Mouse (Mus musculus): ENCODE data around the gene Lhx8. TPM values are rescaled to one million over a fixed set of nuclear protein-coding genes. Genes with fewer than 3 reads are reported as not detected.
A peak's percentile ranks its signal among the peaks of the same experiment; 100 is the strongest.

Gene Lhx8
- polyA plus RNA-seq, 1 experiment from 2014 or later = not detected

DNA sequence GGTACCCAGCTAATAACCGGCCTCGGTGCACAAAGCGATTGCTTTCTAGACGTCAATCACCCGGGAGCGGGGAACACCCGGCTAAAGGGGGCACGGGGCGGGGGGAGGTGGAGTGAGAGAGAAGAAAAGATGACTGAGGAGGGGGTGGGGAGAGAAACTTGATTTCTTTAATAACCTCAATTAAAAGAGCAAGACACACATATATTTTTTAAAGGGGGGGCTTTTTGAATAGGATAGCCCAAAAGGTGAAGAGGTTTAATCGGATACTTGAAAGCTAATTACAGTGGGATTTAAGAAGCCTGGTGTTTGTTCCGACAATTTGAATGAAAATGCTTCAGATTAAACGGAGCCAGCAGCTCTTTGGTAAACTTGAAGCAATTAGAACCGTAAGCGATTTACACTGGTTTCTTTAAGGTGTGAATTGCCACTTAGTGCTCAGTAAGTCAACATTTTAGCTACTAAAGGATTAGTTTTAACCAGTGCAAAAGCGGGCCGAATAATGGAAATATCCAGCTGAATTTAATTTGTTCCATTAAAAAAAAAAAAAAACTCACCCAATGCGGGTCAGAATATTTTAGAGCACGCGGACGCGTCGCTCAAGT, 1.6 kb downstream of the Lhx8 start:
- H3K9me3 ChIP-seq (ENCODE audit: control insufficient read depth, low read length) = no peaks in the 10 kb centered on the region
- peaks cover 7% of the 10 kb centered on the region for H3K4me1 ChIP-seq (ENCODE audit: control insufficient read depth, insufficient read depth, low read length)
- peak overlapping the region; percentile 50 for H3K4me2 ChIP-seq (ENCODE audit: low read depth, low read length)
- no peak for ATAC-seq (ENCODE audit: low read depth)
- peak overlapping the region; percentile 33 for H3K4me3 ChIP-seq (ENCODE audit: low read depth, low read length)
- 0 out of 2 replicates have a peak overlapping the region, but pooled peaks have one; percentile 32 for H3K9ac ChIP-seq (replicated peaks; ENCODE audit: low read depth, low read length)
- WGBS = 1% methylated on average over 22 of the region's 22 CpGs
- peaks cover 51% of the 10 kb centered on the region for H3K27me3 ChIP-seq (ENCODE audit: control insufficient read depth, insufficient read depth, low read length)
- H3K27ac ChIP-seq (ENCODE audit: low read depth, low read length) = no peak overlapping the region
- no peaks in the 10 kb centered on the region for H3K36me3 ChIP-seq (ENCODE audit: control insufficient read depth, insufficient read depth, low read length)

DNA sequence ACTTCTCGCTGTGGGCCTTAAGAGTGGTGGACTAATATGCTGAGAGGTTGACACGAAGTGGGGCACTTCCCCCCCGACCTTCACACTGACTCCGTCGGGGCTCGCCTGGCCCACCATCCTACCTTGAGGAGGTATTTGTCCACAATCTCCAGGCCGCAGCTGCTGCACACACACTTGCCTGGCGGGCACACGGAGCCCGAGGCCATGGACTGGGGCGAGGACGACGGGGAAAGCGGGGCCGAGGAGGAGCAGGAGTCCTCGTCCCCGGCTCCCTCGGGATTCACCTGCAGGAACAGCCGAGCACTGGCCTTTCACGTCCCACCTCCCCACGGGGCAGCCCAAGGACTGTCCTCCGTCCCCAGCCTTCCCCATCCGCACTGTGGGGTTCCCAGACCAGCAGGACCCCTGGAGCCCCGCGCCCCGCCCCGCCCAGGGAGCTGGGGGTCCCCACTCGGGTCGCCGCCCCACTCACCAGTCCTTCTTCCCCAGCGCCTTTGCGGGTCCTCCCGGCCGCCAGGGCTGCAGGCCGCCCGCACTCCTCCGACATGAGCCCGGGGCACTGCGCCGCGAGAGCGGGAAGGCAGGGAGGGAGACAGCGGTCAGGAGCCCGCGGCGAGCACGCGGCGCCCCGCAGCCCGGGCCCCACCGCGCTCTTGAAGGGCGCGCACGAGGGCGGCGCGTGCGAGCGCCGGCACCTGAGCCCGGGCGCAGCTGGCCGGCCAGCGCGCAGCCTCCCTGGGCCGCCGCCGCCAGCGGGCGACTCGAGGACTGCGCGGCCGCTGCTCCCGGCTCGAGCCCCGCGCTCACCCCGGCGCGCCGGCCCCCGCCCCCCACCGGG, 2.4 kb downstream of the Lhx8 start:
- WGBS = under 1% methylated on average over 71 of the region's 86 CpGs
- peaks cover 7% of the 10 kb centered on the region for H3K4me1 ChIP-seq (ENCODE audit: control insufficient read depth, insufficient read depth, low read length)
- ATAC-seq (ENCODE audit: low read depth) = peak; percentile 88
- H3K27ac ChIP-seq (ENCODE audit: low read depth, low read length) = no peak overlapping the region
- H3K9ac ChIP-seq (replicated peaks; ENCODE audit: low read depth, low read length) = peak overlapping the region; percentile 32; the same call in 1 of the 2 replicates
- H3K36me3 ChIP-seq (ENCODE audit: control insufficient read depth, insufficient read depth, low read length) = no peaks in the 10 kb centered on the region
- peak overlapping the region; percentile 33 for H3K4me3 ChIP-seq (ENCODE audit: low read depth, low read length)
- H3K27me3 ChIP-seq (ENCODE audit: control insufficient read depth, insufficient read depth, low read length) = peaks cover 48% of the 10 kb centered on the region
- H3K9me3 ChIP-seq (ENCODE audit: control insufficient read depth, low read length) = no peaks in the 10 kb centered on the region
- H3K4me2 ChIP-seq (ENCODE audit: low read depth, low read length) = peak overlapping the region; percentile 50

DNA sequence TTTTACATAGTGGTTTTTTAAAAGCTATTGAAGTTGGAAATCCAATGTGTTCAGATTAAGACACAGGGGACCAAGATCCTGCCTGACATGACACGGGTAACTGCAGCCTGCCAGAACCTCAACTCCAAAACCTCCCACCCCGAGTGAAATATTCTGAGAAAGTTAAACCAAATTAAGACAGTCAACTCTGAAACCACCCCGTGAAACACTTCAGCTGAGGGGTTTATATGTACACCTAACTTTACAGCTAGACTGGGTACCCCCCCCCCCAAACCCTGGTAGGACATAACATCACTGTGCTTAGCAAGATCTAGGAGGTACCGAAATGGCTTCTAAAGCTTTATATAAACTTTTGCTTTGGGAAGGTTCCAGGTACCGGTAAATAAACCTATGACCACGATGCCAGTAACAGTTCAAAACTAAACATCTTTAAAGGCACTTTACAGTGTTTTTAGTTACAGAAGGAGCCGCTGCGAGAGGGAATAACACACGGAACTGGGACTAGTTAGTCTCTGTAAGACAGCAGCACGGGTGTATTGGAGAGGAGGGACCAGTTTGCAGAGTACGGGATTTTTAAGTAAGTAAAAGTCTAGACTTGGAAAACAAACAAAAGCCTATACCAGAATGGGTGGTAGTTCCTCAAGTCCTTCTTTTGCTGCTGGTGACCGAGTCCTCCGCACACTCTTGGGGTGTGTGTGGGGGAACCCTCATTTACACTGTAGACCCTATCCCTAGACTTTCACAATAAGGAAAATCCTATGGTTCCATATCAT, 3.2 kb downstream of the Lhx8 start:
- no peak overlapping the region for H3K9ac ChIP-seq (replicated peaks; ENCODE audit: low read depth, low read length)
- peak; percentile 19; the same call in 1 of the 2 replicates for ATAC-seq (ENCODE audit: low read depth)
- no peak overlapping the region for H3K27ac ChIP-seq (ENCODE audit: low read depth, low read length)
- no peaks in the 10 kb centered on the region for H3K36me3 ChIP-seq (ENCODE audit: control insufficient read depth, insufficient read depth, low read length)
- no peak overlapping the region for H3K4me2 ChIP-seq (ENCODE audit: low read depth, low read length)
- WGBS = 2% methylated on average over 13 of the region's 13 CpGs
- H3K4me3 ChIP-seq (ENCODE audit: low read depth, low read length) = no peak overlapping the region
- H3K27me3 ChIP-seq (ENCODE audit: control insufficient read depth, insufficient read depth, low read length) = peaks cover 45% of the 10 kb centered on the region
- peaks cover 7% of the 10 kb centered on the region for H3K4me1 ChIP-seq (ENCODE audit: control insufficient read depth, insufficient read depth, low read length)
- no peaks in the 10 kb centered on the region for H3K9me3 ChIP-seq (ENCODE audit: control insufficient read depth, low read length)

DNA sequence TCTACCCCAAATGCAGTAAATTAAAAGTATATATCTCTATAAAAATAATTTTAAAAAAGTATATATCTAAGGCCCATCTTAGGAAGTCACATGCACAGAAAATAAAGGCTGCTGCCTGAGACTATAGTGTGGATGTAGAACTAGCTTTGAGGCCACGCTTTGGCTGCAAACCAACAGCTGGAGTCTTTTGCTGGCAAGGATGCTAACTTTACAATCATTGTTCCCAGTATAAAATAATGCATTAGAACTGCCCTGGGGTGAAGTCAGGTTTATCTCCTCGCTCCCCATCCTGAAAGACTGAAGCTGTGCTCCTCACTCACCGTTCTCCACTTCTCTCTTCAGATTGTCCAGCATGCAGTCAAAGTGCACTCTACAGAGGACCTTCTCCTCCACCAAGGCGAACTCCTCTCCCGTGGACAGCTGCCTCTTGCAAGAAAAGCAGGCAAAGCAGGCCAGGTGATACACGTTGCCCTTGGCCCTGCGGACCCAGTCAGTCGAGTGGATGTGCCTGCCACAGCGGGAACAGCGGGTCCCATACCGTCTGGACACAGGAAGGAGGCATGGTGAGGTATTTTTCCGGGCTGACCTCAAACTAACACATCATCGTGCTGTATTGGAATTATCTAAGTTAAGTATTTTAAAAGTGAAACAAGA, 8.4 kb downstream of the Lhx8 start:
- Histone ChIP-seq H3K4me1 (ENCODE audit: control insufficient read depth, insufficient read depth, low read length) (no peaks in the 10 kb centered on the region), H3K4me2 (ENCODE audit: low read depth, low read length) (no peak overlapping the region), H3K36me3 (ENCODE audit: control insufficient read depth, insufficient read depth, low read length) (no peaks in the 10 kb centered on the region), H3K9ac (replicated peaks; ENCODE audit: low read depth, low read length) (no peak overlapping the region), H3K27ac (ENCODE audit: low read depth, low read length) (no peak overlapping the region), H3K9me3 (ENCODE audit: control insufficient read depth, low read length) (no peaks in the 10 kb centered on the region), H3K27me3 (ENCODE audit: control insufficient read depth, insufficient read depth, low read length) (peaks cover 30% of the 10 kb centered on the region), H3K4me3 (ENCODE audit: low read depth, low read length) (no peak overlapping the region)
- no peak for ATAC-seq (ENCODE audit: low read depth)
- 72% methylated on average over 13 of the region's 13 CpGs for WGBS

DNA sequence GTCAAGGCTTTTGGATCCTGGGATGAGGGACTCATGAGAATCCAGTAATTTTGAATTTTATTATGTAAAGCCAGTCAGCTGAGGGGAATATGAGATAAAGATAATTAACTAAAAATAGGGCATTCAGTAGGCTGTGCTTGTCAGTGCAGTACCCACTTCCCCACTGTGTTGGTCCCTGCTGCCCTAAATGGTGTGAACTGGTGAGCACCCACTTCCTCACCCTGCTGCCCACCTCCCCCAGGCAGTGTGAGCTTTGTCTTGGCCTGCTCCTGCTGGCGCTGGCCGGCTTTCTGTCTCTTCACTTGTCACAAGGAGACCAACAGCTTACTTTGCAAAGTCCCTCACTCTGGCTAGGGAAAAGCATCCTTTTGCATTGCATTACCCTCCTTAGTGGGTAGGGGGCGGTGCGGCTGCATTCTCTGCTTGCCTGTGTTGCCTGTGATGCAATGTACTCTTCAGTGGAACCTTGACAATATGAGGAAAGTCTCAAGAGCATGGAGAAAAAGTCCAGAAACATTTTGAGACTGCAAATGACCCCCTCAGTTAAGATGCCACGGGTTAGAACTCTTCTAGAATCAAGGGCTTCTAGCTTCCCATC, 12.7 kb downstream of the Lhx8 start:
- WGBS = 16% methylated on average over 5 of the region's 5 CpGs
- no peaks in the 10 kb centered on the region for H3K9me3 ChIP-seq (ENCODE audit: control insufficient read depth, low read length)
- no peak for ATAC-seq (ENCODE audit: low read depth)
- H3K36me3 ChIP-seq (ENCODE audit: control insufficient read depth, insufficient read depth, low read length) = no peaks in the 10 kb centered on the region
- no peak overlapping the region for H3K4me3 ChIP-seq (ENCODE audit: low read depth, low read length)
- H3K27me3 ChIP-seq (ENCODE audit: control insufficient read depth, insufficient read depth, low read length) = peaks cover 3% of the 10 kb centered on the region; the same call in 1 of the 2 replicates
- H3K9ac ChIP-seq (replicated peaks; ENCODE audit: low read depth, low read length) = no peak overlapping the region
- no peaks in the 10 kb centered on the region for H3K4me1 ChIP-seq (ENCODE audit: control insufficient read depth, insufficient read depth, low read length)
- H3K4me2 ChIP-seq (ENCODE audit: low read depth, low read length) = no peak overlapping the region
- no peak overlapping the region for H3K27ac ChIP-seq (ENCODE audit: low read depth, low read length)

DNA sequence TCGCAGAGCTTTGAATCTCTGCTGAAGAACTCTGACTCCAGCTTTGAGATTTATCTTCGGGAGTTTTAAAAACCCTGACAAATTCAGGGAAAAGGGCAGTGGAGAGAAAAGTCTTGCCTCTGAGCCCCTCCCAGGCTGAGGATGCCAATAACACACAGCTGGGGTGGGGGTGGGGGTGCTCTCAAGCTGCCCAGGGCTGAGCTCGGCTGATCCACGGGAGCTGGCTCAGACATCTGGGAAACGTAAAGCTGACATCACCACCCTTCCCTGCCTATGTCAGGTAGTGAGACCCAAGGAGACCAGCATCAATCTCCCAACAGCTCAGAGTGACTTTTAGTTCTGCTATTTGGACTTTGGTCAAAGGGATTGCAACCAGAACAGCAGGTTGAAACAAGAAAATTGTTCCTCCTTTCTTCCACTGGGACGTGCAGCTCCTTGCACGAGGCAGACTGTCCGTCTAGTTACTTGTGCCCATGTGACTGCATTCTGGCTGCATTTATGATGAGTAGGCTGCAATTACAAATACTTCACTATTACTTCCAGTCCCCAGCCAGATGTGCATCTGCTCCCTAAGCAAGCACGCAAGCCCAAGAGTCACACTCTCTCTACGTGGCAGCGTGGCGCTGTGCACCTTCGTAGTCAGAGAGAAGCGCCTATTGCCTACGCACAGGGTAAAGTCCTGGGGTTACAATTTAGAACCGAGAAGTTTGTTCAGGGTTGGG, 25.1 kb downstream of the Lhx8 start:
- no peak overlapping the region for H3K27ac ChIP-seq (ENCODE audit: low read depth, low read length)
- H3K4me3 ChIP-seq (ENCODE audit: low read depth, low read length) = no peak overlapping the region
- H3K27me3 ChIP-seq (ENCODE audit: control insufficient read depth, insufficient read depth, low read length) = no peaks in the 10 kb centered on the region
- H3K36me3 ChIP-seq (ENCODE audit: control insufficient read depth, insufficient read depth, low read length) = no peaks in the 10 kb centered on the region
- 70% methylated on average over 16 of the region's 16 CpGs for WGBS
- no peaks in the 10 kb centered on the region for H3K4me1 ChIP-seq (ENCODE audit: control insufficient read depth, insufficient read depth, low read length)
- no peak overlapping the region for H3K9ac ChIP-seq (replicated peaks; ENCODE audit: low read depth, low read length)
- ATAC-seq (ENCODE audit: low read depth) = no peak
- H3K9me3 ChIP-seq (ENCODE audit: control insufficient read depth, low read length) = no peaks in the 10 kb centered on the region
- no peak overlapping the region for H3K4me2 ChIP-seq (ENCODE audit: low read depth, low read length)

DNA sequence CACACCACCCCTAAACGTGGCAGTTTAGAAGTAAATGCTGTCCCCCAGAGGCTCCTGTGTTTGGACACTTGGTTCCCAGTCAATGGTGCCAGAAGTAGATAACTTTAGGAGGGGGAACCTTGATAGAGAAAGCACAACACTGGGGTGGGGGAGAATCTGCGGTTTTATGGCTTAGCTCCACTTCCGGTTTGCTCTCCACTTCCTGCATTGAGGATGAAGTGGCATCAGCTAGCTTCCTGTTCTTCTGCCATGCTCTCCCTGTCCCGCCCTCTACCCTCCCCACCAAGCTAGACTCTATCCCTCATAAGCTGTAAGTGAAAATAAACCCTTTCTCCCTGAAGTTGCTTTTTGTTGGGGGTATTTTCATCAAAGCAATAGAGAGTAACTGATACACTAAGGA, 29.4 kb downstream of the Lhx8 start:
- Histone ChIP-seq H3K27ac (ENCODE audit: low read depth, low read length) (no peak overlapping the region), H3K9me3 (ENCODE audit: control insufficient read depth, low read length) (no peaks in the 10 kb centered on the region), H3K4me3 (ENCODE audit: low read depth, low read length) (no peak overlapping the region), H3K9ac (replicated peaks; ENCODE audit: low read depth, low read length) (no peak overlapping the region), H3K4me2 (ENCODE audit: low read depth, low read length) (no peak overlapping the region), H3K4me1 (ENCODE audit: control insufficient read depth, insufficient read depth, low read length) (no peaks in the 10 kb centered on the region), H3K36me3 (ENCODE audit: control insufficient read depth, insufficient read depth, low read length) (no peaks in the 10 kb centered on the region), H3K27me3 (ENCODE audit: control insufficient read depth, insufficient read depth, low read length) (no peaks in the 10 kb centered on the region)
- 84% methylated on average over 4 of the region's 4 CpGs for WGBS
- ATAC-seq (ENCODE audit: low read depth) = no peak

DNA sequence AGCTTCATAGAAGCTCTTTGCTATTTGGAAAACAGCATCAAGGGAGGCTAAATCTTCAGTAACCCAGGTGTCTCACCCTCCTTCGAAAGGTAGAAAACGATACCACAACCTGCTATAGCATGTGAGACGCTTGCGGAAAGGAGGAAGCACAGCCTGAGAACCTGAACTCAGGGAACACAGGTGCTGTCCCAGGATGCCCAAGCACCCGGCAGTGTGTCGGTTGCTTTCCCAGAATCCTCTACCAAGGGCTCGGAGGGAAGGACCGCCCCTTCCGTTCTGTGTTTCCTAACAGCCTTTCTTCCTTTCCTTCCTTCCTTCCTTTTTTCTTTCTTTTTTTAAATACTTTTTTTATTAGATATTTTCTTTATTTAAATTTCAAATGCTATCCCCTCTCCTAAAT, 30.5 kb downstream of the Lhx8 start:
- H3K36me3 ChIP-seq (ENCODE audit: control insufficient read depth, insufficient read depth, low read length) = no peaks in the 10 kb centered on the region
- H3K9ac ChIP-seq (replicated peaks; ENCODE audit: low read depth, low read length) = no peak overlapping the region
- no peak overlapping the region for H3K4me3 ChIP-seq (ENCODE audit: low read depth, low read length)
- no peak overlapping the region for H3K4me2 ChIP-seq (ENCODE audit: low read depth, low read length)
- H3K9me3 ChIP-seq (ENCODE audit: control insufficient read depth, low read length) = no peaks in the 10 kb centered on the region
- ATAC-seq (ENCODE audit: low read depth) = no peak
- H3K27me3 ChIP-seq (ENCODE audit: control insufficient read depth, insufficient read depth, low read length) = no peaks in the 10 kb centered on the region
- H3K4me1 ChIP-seq (ENCODE audit: control insufficient read depth, insufficient read depth, low read length) = no peaks in the 10 kb centered on the region
- H3K27ac ChIP-seq (ENCODE audit: low read depth, low read length) = no peak overlapping the region
- 95% methylated on average over 9 of the region's 9 CpGs for WGBS
